Mouse (Mus musculus): Measurements from ENCODE around the gene Uspl1. TPM values are rescaled to one million over a fixed set of nuclear protein-coding genes. Genes with fewer than 3 reads are reported as not detected.

The Uspl1 gene
- total RNA-seq, 2 experiments from 2014 or later = 29.1 to 30.9 TPM

GRCm38 (mm10) chr5:149211041-149211440 is 26.9 kb downstream of the Uspl1 start:
- no peak for DNase-seq

- DNase-seq = no peak
These were observed 28.7 kb downstream of the Uspl1 start for GRCm38 (mm10) chr5:149212806-149213205.

- no peak for DNase-seq
These were observed 31.4 kb downstream of the Uspl1 start for GRCm38 (mm10) chr5:149215540-149215939.

GRCm38 (mm10) chr5:149217524-149218357 is 33.6 kb downstream of the Uspl1 start:
- DNase-seq = no peak

GRCm38 (mm10) chr5:149219493-149219892 is 35.3 kb downstream of the Uspl1 start:
- no peak for DNase-seq

GRCm38 (mm10) chr5:149221355-149221754 is 37.2 kb downstream of the Uspl1 start:
- DNase-seq = no peak

- DNase-seq = no peak
These were observed 40.5 kb downstream of the Uspl1 start for GRCm38 (mm10) chr5:149224666-149225065.

GRCm38 (mm10) chr5:149228700-149229618 is 44.8 kb downstream of the Uspl1 start:
- peak; percentile 100 for DNase-seq

GRCm38 (mm10) chr5:149229619-149230339 is 45.6 kb downstream of the Uspl1 start:
- no peak for DNase-seq

GRCm38 (mm10) chr5:149235002-149235401 is 50.9 kb downstream of the Uspl1 start:
- DNase-seq = no peak

- no peak for DNase-seq
These were observed 53.2 kb downstream of the Uspl1 start for GRCm38 (mm10) chr5:149237221-149237950.

GRCm38 (mm10) chr5:149242467-149242866 is 58.3 kb downstream of the Uspl1 start:
- DNase-seq = peak; percentile 37

GRCm38 (mm10) chr5:149243053-149243452 is 58.9 kb downstream of the Uspl1 start:
- DNase-seq = no peak

- no peak for DNase-seq
These were observed 61.3 kb downstream of the Uspl1 start for GRCm38 (mm10) chr5:149245391-149245964.

- peak; percentile 42 for DNase-seq
These were observed 61.9 kb downstream of the Uspl1 start for GRCm38 (mm10) chr5:149245965-149246470.

- peak; percentile 27 for DNase-seq
These were observed 63.1 kb downstream of the Uspl1 start for GRCm38 (mm10) chr5:149247047-149247904.

GRCm38 (mm10) chr5:149252303-149252702 is 68.2 kb downstream of the Uspl1 start:
- DNase-seq = peak; percentile 26

GRCm38 (mm10) chr5:149253491-149253890 is 69.3 kb downstream of the Uspl1 start:
- no peak for DNase-seq

- no peak for DNase-seq
These were observed 71.4 kb downstream of the Uspl1 start for GRCm38 (mm10) chr5:149255522-149255921.

Measured in adrenal gland, postnatal 10 days (tissue).